Mouse (Mus musculus) limb, embryonic 13.5 days (tissue): Measurements from ENCODE around the gene Fbxo46. TPM values are rescaled to one million over a fixed set of nuclear protein-coding genes. Genes with fewer than 3 reads are reported as not detected.

Experiments used
- microRNA counts: library from miRNA; unstranded; fragments of <30 nt; microRNA quantifications from one replicate; lab custom pipeline; 2016
- microRNA-seq: library from miRNA; unstranded; fragments of <30 nt; microRNA quantifications from one replicate; pipeline ENCODE4, GENCODE M21; 2016
- polyA plus RNA-seq: library from polyadenylated mRNA; unstranded; fragments of >200 nt; fragmentation: Nextera tagmentation; extraction: Ambion mirVana; gene quantifications from 2 replicates; pipeline ENCODE4 v1.2.1, GENCODE M21; 2015

Gene Fbxo46
- polyA plus RNA-seq, 1 experiment from 2014 or later, result 19.1 TPM

MicroRNAs within 50 kb of the gene (microRNA counts, 519-probe panel; counts per million panel counts)
- not detected for microRNA mmu-miR-330 (lab: Ali Mortazavi, UCI)

Small RNAs within 50 kb of the gene (microRNA-seq; reads per million reads assigned to microRNA genes)
- gene Mir3100, result 0.52 reads per million
- gene Mir330, result 179 reads per million, percentile 61 among the genes with 10 or more reads in this experiment

Other genes starting within 250 kb of the Fbxo46 start
- 0.74 and 1.0 TPM in 2 replicates for gene Pglyrp1, start 248.5 kb upstream of the Fbxo46 start, polyA plus RNA-seq
- gene Ccdc61, start 209.4 kb upstream of the Fbxo46 start, polyA plus RNA-seq, result 32.8 and 34.6 TPM in 2 replicates
- gene Nova2, start 194.0 kb upstream of the Fbxo46 start, polyA plus RNA-seq, result 0.33 and 0.41 TPM in 2 replicates
- not detected in 2 replicates for gene Nanos2, start 132.5 kb upstream of the Fbxo46 start, polyA plus RNA-seq
- 5.2 and 6.3 TPM in 2 replicates for gene Mypop, start 128.6 kb upstream of the Fbxo46 start, polyA plus RNA-seq
- 26.3 and 26.9 TPM in 2 replicates for gene Irf2bp1, start 115.8 kb upstream of the Fbxo46 start, polyA plus RNA-seq
- gene Foxa3, start 96.3 kb upstream of the Fbxo46 start, polyA plus RNA-seq, result 3.5 and 4.1 TPM in 2 replicates
- gene Sympk, start 95.5 kb upstream of the Fbxo46 start, polyA plus RNA-seq, result 33.6 and 37.8 TPM in 2 replicates
- gene Rsph6a, start 65.2 kb upstream of the Fbxo46 start, polyA plus RNA-seq, result not detected in 2 replicates
- gene Dmwd, start 43.6 kb upstream of the Fbxo46 start, polyA plus RNA-seq, result 16.8 and 17.4 TPM in 2 replicates
- gene Dmpk, start 36.0 kb upstream of the Fbxo46 start, polyA plus RNA-seq, result 22.6 and 23.1 TPM in 2 replicates
- 13.4 and 13.9 TPM in 2 replicates for gene Six5, start 25.3 kb upstream of the Fbxo46 start, polyA plus RNA-seq
- 4.2 and 4.3 TPM in 2 replicates for gene Gm4969, start 1.5 kb upstream of the Fbxo46 start, polyA plus RNA-seq
- 17.1 and 18.1 TPM in 2 replicates for gene Qpctl, start 29.4 kb downstream of the Fbxo46 start, polyA plus RNA-seq
- 146 and 149 TPM in 2 replicates for gene Snrpd2, start 29.9 kb downstream of the Fbxo46 start, polyA plus RNA-seq
- gene Gipr, start 46.3 kb downstream of the Fbxo46 start, polyA plus RNA-seq, result 0.29 and 0.41 TPM in 2 replicates
- 5.2 and 5.5 TPM in 2 replicates for gene Eml2, start 56.6 kb downstream of the Fbxo46 start, polyA plus RNA-seq
- 4.6 and 6.2 TPM in 2 replicates for gene Gpr4, start 92.7 kb downstream of the Fbxo46 start, polyA plus RNA-seq
- 35.2 and 35.7 TPM in 2 replicates for gene Opa3, start 108.5 kb downstream of the Fbxo46 start, polyA plus RNA-seq
- gene Vasp, start 152.0 kb downstream of the Fbxo46 start, polyA plus RNA-seq, result 68.9 and 69.0 TPM in 2 replicates
- gene Ppm1n, start 160.2 kb downstream of the Fbxo46 start, polyA plus RNA-seq, result not detected in 2 replicates
- 20.2 and 20.9 TPM in 2 replicates for gene Rtn2, start 162.8 kb downstream of the Fbxo46 start, polyA plus RNA-seq
- 0.23 and 0.27 TPM in 2 replicates for gene Fosb, start 190.2 kb downstream of the Fbxo46 start, polyA plus RNA-seq
- gene Ercc1, start 224.9 kb downstream of the Fbxo46 start, polyA plus RNA-seq, result 89.1 and 96.4 TPM in 2 replicates
- 29.9 and 31.8 TPM in 2 replicates for gene Cd3eap, start 239.6 kb downstream of the Fbxo46 start, polyA plus RNA-seq
- 9.0 and 9.6 TPM in 2 replicates for gene Ppp1r13l, start 239.9 kb downstream of the Fbxo46 start, polyA plus RNA-seq